Comparison of ENCODE assay signal across 8 mouse cellular contexts in genomic region chr4:130107065-130107443, GRCm38 (mm10). TPM values are rescaled to one million over a fixed set of nuclear protein-coding genes. Genes with fewer than 3 reads are reported as not detected.
DNase-seq lines count a peak whose midpoint lies in the region; ATAC-seq and TF ChIP-seq lines count a peak whose summit lies in the region.

No protein-coding gene starts in this region.

- in situ Hi-C loops in ES-E14 (cut with MboI; ENCODE audit: low sequenced_read_pairs in 2 of 2, unreplicated experiment in 2 of 2) = no loop called here

- H3K9ac ChIP-seq in heart, embryonic 13.5 days = peak overlapping the region; percentile 83
- H3K9ac ChIP-seq in ES-E14 (ENCODE audit: insufficient read depth, low read depth, low read length, poor library complexity, severe bottlenecking) = no peak overlapping the region; the same call in 1 of the 2 replicates
- H3K9ac ChIP-seq in forebrain, postnatal 0 days = 0 out of 2 replicates have a peak overlapping the region, but pooled peaks have one; percentile 67

- 12% methylated on average over 14 of the region's 14 CpGs for WGBS in heart, embryonic 13.5 days
- WGBS in forebrain, postnatal 0 days = 10% methylated on average over 14 of the region's 14 CpGs

- H3K9me3 ChIP-seq in heart, embryonic 13.5 days = peaks cover 4% of the 10 kb centered on the region
- no peaks in the 10 kb centered on the region for H3K9me3 ChIP-seq in ES-E14 (ENCODE audit: control insufficient read depth, insufficient read depth, low read depth, low read length)
- H3K9me3 ChIP-seq in forebrain, postnatal 0 days (ENCODE audit: low read length) = no peaks in the 10 kb centered on the region
- peaks cover 7% of the 10 kb centered on the region for H3K9me3 ChIP-seq in megakaryocyte, embryonic 14.5 days

- intact Hi-C loops in heart, postnatal 36 days (cut with DNase I) = no loop called here

- DNase-seq in heart, postnatal 36 days = no peak
- no peak for DNase-seq in ES-E14 (ENCODE audit: low read depth, low spot score)
- no peak for DNase-seq in forebrain, postnatal 0 days
- DNase-seq in spleen, adult 18-20 months = no peak
- no peak for DNase-seq in right cerebral cortex, postnatal 10 days (ENCODE audit: low spot score in 2 of 2)
- no peak for DNase-seq in adrenal gland, postnatal 14 days

- peak; percentile 23; the same call in 1 of the 2 replicates for ATAC-seq in heart, embryonic 13.5 days (ENCODE audit: extremely low read depth, insufficient number of reproducible peaks, low FRiP score, low TSS enrichment)
- peak; percentile 78 for ATAC-seq in forebrain, postnatal 0 days

- peaks cover 19% of the 10 kb centered on the region for H3K4me1 ChIP-seq in heart, embryonic 13.5 days
- H3K4me1 ChIP-seq in ES-E14 (ENCODE audit: control insufficient read depth in 2 of 2, insufficient read depth in 2 of 2, low read length in 2 of 2, poor library complexity in 1 of 2) = peaks cover 0 to 6% of the 10 kb centered on the region in 2 experiments; a peak in 2 of 4 replicates
- H3K4me1 ChIP-seq in forebrain, postnatal 0 days (ENCODE audit: insufficient read depth) = 0 out of 2 replicates have a peak, but pooled peaks cover 2% of the 10 kb centered on the region
- peaks cover 58% of the 10 kb centered on the region for H3K4me1 ChIP-seq in megakaryocyte, embryonic 14.5 days

- no peaks in the 10 kb centered on the region for H3K36me3 ChIP-seq in heart, embryonic 13.5 days
- no peaks in the 10 kb centered on the region for H3K36me3 ChIP-seq in ES-E14 (ENCODE audit: control insufficient read depth, insufficient read depth, low read length, poor library complexity, severe bottlenecking)
- H3K36me3 ChIP-seq in forebrain, postnatal 0 days (ENCODE audit: insufficient read depth) = no peaks in the 10 kb centered on the region
- peaks cover 25% of the 10 kb centered on the region for H3K36me3 ChIP-seq in megakaryocyte, embryonic 14.5 days (replicated peaks; ENCODE audit: low read length)

- peaks cover 9% of the 10 kb centered on the region; the same call in 1 of the 2 replicates for H3K27me3 ChIP-seq in heart, embryonic 13.5 days (replicated peaks)
- no peaks in the 10 kb centered on the region for H3K27me3 ChIP-seq in forebrain, postnatal 0 days (ENCODE audit: insufficient read depth, low read length)
- peaks cover 9% of the 10 kb centered on the region for H3K27me3 ChIP-seq in megakaryocyte, embryonic 14.5 days (replicated peaks)

- no peak overlapping the region for H3K27ac ChIP-seq in heart, embryonic 13.5 days (replicated peaks)
- peak overlapping the region; percentile 50; the same call in 1 of the 2 replicates for H3K27ac ChIP-seq in ES-E14 (ENCODE audit: insufficient read depth, low read depth, low read length, poor library complexity, severe bottlenecking)
- H3K27ac ChIP-seq in forebrain, postnatal 0 days (ENCODE audit: low read depth, low read length) = peak overlapping the region; percentile 69

- peak overlapping the region; percentile 83 for H3K4me2 ChIP-seq in heart, embryonic 13.5 days
- peak overlapping the region; percentile 31 for H3K4me2 ChIP-seq in forebrain, postnatal 0 days (ENCODE audit: low read depth)

- H3K4me3 ChIP-seq in heart, embryonic 13.5 days = peak overlapping the region; percentile 77
- H3K4me3 ChIP-seq in ES-E14 (ENCODE audit: insufficient read depth in 1 of 2, low read depth in 1 of 2, low read length in 2 of 2, poor library complexity in 1 of 2, severe bottlenecking in 1 of 2) = peak overlapping the region; percentile 77 to 86
- peak overlapping the region; percentile 62 for H3K4me3 ChIP-seq in forebrain, postnatal 0 days (ENCODE audit: low read depth, low read length)
- H3K4me3 ChIP-seq in megakaryocyte, embryonic 14.5 days (replicated peaks) = peak overlapping the region; percentile 97

- no peak for TF ChIP-seq CTCF in forebrain, postnatal 0 days (IDR thresholded peaks at IDR 0.05; ENCODE audit: low read depth)

TF ChIP-seq in ES-E14, 5 proteins besides CTCF, POLR2A, EP300 and RAD21:
- TF ChIP-seq HCFC1 (IDR thresholded peaks at IDR 0.05; ENCODE audit: borderline replicate concordance, insufficient read depth, low read length) = peak; percentile 43; the same call in 1 of the 2 replicates
- no peak for TF ChIP-seq ZC3H11A (IDR thresholded peaks at IDR 0.05; ENCODE audit: borderline replicate concordance, low read depth, low read length)
- TF ChIP-seq ZNF384 (IDR thresholded peaks at IDR 0.05; ENCODE audit: low read depth, low read length) = no peak
- no peak for TF ChIP-seq CHD2 (IDR thresholded peaks at IDR 0.05; ENCODE audit: low read depth, low read length)

RNA-seq across cellular contexts. Expression of gene Pef1, which starts 4.7 kb away (rescaled TPM):
- polyA plus RNA-seq in heart, embryonic 13.5 days (2015; fragmentation: Nextera tagmentation; extraction: Ambion mirVana) = 53.6 and 57.9 TPM in 2 replicates
- 10 to 100 TPM; 37.5 to 37.6 TPM for total RNA-seq in heart, postnatal 36 days (2021)
- total RNA-seq in ES-E14 (2012; rRNA removed) = 25.4 and 36.2 TPM in 2 replicates
- total RNA-seq in forebrain, postnatal 0 days (2014; rRNA removed) = 51.6 and 52.9 TPM in 2 replicates
- polyA plus RNA-seq in forebrain, postnatal 0 days (2015; fragmentation: Nextera tagmentation; extraction: Ambion mirVana) = 58.5 and 60.7 TPM in 2 replicates
- 27.1 and 33.9 TPM in 2 replicates for polyA plus RNA-seq in megakaryocyte, embryonic 14.5 days (2012; ENCODE audit: insufficient read depth, low replicate concordance)
- total RNA-seq in adrenal gland, postnatal 14 days (2021) = 55.1 and 56.9 TPM in 2 replicates

RNA-seq across cellular contexts. Expression of gene Hcrtr1, which starts 32.1 kb away (rescaled TPM):
- 0.32 TPM in 1 of 2 replicates, not detected in the other for polyA plus RNA-seq in heart, embryonic 13.5 days (2015; fragmentation: Nextera tagmentation; extraction: Ambion mirVana)
- not detected for total RNA-seq in heart, postnatal 36 days (2021)
- 0.16 and 0.22 TPM in 2 replicates for total RNA-seq in ES-E14 (2012; rRNA removed)
- 2.4 and 5.0 TPM in 2 replicates for total RNA-seq in forebrain, postnatal 0 days (2014; rRNA removed)
- polyA plus RNA-seq in forebrain, postnatal 0 days (2015; fragmentation: Nextera tagmentation; extraction: Ambion mirVana) = 1.6 and 2.5 TPM in 2 replicates
- not detected in 2 replicates for polyA plus RNA-seq in megakaryocyte, embryonic 14.5 days (2012; ENCODE audit: insufficient read depth, low replicate concordance)
- 0.48 and 0.90 TPM in 2 replicates for total RNA-seq in adrenal gland, postnatal 14 days (2021)

RNA-seq across cellular contexts. Expression of gene Col16a1, which starts 59.4 kb away (rescaled TPM):
- 26.9 and 30.4 TPM in 2 replicates for polyA plus RNA-seq in heart, embryonic 13.5 days (2015; fragmentation: Nextera tagmentation; extraction: Ambion mirVana)
- 1 to 10 TPM; 7.4 to 8.5 TPM for total RNA-seq in heart, postnatal 36 days (2021)
- 3.1 and 4.9 TPM in 2 replicates for total RNA-seq in ES-E14 (2012; rRNA removed)
- 21.8 and 29.7 TPM in 2 replicates for total RNA-seq in forebrain, postnatal 0 days (2014; rRNA removed)
- polyA plus RNA-seq in forebrain, postnatal 0 days (2015; fragmentation: Nextera tagmentation; extraction: Ambion mirVana) = 6.8 and 7.5 TPM in 2 replicates
- 5.1 and 5.5 TPM in 2 replicates for polyA plus RNA-seq in megakaryocyte, embryonic 14.5 days (2012; ENCODE audit: insufficient read depth, low replicate concordance)
- 20.0 and 21.3 TPM in 2 replicates for total RNA-seq in adrenal gland, postnatal 14 days (2021)
